Mouse (Mus musculus) megakaryocyte, embryonic 14.5 days (primary cell): ENCODE measurements around the gene Hist2h2be. TPM values are rescaled to one million over a fixed set of nuclear protein-coding genes. Genes with fewer than 3 reads are reported as not detected.
A peak's percentile ranks its signal among the peaks of the same experiment; 100 is the strongest.

Source experiments
- H3K27me3 ChIP-seq: replicated peaks from 2 replicates; pipeline ENCODE3; 2012; ENCODE audit warnings: inconsistent platforms
- H3K36me3 ChIP-seq: replicated peaks from 2 replicates; pipeline ENCODE3; 2012; ENCODE audit warnings: low read length, inconsistent platforms, mixed read lengths
- H3K4me1 ChIP-seq: 2 replicates; pipeline ENCODE4 v1.6.1; 2012; ENCODE audit warnings: inconsistent platforms
- H3K4me3 ChIP-seq: replicated peaks from 2 replicates; pipeline ENCODE3; 2012; ENCODE audit warnings: moderate library complexity, mild to moderate bottlenecking, inconsistent platforms
- H3K9me3 ChIP-seq: 2 replicates; pipeline ENCODE4 v1.6.1; 2012; ENCODE audit warnings: inconsistent platforms
- FLI1 ChIP-seq: IDR thresholded peaks from 2 replicates; pipeline ENCODE4 v1.6.1; 2012; ENCODE audit warnings: low read length, inconsistent platforms, mixed read lengths
- GATA1 ChIP-seq: IDR thresholded peaks from 3 replicates; pipeline ENCODE4 v1.6.1; 2012; ENCODE audit warnings: mixed read lengths, low read length, inconsistent platforms, borderline replicate concordance
- polyA plus RNA-seq: library from polyadenylated mRNA; stranded (reverse); fragments of >175 nt; gene quantifications from 2 replicates; pipeline ENCODE4 v1.2.3, GENCODE M21; 2012; ENCODE audit warnings: low replicate concordance; ENCODE audit not compliant: insufficient read depth

Hist2h2be gene
- polyA plus RNA-seq, 1 experiment: 0.10 TPM

DNA sequence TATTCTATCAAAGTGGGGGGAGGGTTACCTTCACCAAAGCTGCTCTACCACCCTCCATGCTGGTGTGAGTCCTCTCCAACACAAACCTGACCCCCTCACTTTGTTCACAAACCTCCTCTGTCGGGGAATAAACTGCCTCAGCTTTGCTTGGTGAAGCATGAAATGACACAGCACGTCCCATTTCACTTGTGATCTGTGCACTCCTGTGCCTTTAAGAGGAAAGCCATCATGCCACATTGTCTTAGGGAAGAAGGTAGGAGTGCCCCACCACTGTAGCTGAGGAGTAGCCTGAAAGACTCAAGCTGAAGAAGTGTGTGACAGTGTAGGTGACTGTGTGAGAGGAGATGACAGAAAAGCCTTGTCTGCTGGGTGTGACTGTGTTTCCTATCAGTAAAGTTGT lies 4.5 kb downstream of the Hist2h2be start:
- H3K4me3 ChIP-seq: peak overlapping the region; percentile 62

DNA sequence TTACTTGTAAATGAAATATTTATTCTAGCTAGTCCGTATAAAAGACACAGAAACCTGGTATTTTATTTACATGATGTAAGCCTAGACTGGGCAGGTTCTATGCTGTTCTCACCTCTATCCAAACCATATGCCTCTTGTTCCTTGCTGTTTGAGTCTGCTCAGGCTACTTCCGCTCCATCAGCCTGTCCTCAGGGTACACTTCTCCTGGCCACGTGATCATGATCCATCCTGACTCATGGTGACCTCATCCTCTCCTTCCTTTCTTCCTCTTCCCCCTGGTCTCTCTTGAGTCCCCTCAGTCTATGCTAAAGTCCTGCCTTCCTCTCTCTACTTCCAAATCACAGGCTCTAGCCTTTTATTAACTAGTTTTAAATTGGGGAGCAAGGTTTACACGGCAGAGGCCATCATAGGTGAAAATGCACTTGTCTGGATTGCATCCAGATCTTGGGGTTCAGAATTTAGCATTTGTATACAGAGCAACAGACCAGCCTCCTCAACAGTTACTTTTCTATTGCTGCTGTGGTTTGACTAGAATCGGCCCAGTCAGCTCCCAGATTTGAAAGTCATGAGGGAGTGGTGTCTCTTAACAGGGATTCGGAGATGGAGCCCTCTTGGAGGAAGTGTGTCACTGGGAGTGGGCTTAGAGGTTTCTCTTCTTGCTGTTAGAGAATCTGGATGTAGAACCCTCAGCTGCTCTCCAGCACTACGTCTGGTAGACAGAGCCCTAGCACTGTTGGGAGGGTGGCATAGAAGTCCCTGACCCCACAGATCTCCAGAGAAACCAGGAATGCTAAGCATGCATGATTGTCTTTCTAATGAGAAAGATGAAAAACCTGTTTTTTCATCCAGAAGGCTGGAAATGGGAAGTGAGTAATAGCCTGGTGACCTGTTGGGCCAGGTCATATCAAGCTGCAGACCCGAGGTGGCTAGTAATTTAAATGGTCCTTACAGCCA lies 6.1 kb downstream of the Hist2h2be start:
- Histone ChIP-seq H3K4me1 (peaks cover 84% of the 10 kb centered on the region), H3K9me3 (no peaks in the 10 kb centered on the region), H3K4me3 (peak overlapping the region; percentile 77), H3K27me3 (no peaks in the 10 kb centered on the region), H3K36me3 (no peaks in the 10 kb centered on the region)
- no peak for TF ChIP-seq FLI1
- no peak for TF ChIP-seq GATA1

More for the DNA sequence above, 4.5 kb downstream of the Hist2h2be start:
- Histone ChIP-seq H3K9me3 (no peaks in the 10 kb centered on the region), H3K27me3 (no peaks in the 10 kb centered on the region), H3K4me1 (peaks cover 78% of the 10 kb centered on the region), H3K36me3 (no peaks in the 10 kb centered on the region)
- TF ChIP-seq FLI1 (no peak), GATA1 (no peak)

DNA sequence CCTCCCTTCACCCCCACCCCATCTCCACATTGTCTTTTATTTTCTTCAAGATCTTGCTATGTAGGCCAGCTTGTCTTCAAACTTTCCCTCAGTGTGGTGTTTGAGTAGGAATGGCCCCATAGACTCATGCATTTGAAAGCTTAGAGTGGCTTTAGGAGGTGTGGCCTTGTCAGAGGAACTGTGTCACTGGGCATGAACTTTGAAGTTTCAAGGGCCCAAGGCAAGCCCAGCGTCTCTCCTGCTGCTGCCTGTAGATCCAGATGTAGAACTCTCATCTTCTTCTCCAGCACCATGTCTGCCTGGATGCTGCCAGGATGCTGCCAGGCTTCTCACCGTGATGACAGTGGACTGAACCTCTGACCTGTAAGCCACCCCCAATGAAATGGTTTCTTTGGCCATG lies 7.9 kb downstream of the Hist2h2be start:
- Histone ChIP-seq H3K4me3 (no peak overlapping the region), H3K27me3 (no peaks in the 10 kb centered on the region), H3K4me1 (peaks cover 71% of the 10 kb centered on the region), H3K9me3 (no peaks in the 10 kb centered on the region), H3K36me3 (no peaks in the 10 kb centered on the region)
- TF ChIP-seq GATA1: no peak
- TF ChIP-seq FLI1: no peak

DNA sequence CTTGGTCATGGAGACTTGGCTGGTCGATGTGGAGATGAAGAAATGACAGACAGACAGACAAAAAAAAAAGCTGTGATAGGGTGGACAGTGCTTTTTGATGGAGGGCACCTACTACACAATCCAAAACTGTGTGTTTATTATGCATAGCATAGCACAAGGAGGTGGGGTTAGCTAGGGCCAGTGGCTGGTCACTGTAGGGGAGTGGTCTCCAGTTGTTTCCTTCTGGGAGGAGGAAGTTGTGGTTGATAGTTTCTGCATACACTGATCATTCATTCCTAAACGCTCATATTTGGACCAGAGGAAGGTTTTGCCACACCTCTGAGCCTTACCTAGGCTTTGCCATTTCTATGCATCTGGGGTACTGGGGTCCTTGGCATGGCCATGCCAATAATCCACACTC lies 9.5 kb downstream of the Hist2h2be start:
- no peak overlapping the region for H3K4me3 ChIP-seq
- peaks cover 56% of the 10 kb centered on the region for H3K4me1 ChIP-seq
- no peak for TF ChIP-seq GATA1
- TF ChIP-seq FLI1: no peak
- H3K36me3 ChIP-seq: no peaks in the 10 kb centered on the region
- no peaks in the 10 kb centered on the region for H3K9me3 ChIP-seq
- no peaks in the 10 kb centered on the region for H3K27me3 ChIP-seq

DNA sequence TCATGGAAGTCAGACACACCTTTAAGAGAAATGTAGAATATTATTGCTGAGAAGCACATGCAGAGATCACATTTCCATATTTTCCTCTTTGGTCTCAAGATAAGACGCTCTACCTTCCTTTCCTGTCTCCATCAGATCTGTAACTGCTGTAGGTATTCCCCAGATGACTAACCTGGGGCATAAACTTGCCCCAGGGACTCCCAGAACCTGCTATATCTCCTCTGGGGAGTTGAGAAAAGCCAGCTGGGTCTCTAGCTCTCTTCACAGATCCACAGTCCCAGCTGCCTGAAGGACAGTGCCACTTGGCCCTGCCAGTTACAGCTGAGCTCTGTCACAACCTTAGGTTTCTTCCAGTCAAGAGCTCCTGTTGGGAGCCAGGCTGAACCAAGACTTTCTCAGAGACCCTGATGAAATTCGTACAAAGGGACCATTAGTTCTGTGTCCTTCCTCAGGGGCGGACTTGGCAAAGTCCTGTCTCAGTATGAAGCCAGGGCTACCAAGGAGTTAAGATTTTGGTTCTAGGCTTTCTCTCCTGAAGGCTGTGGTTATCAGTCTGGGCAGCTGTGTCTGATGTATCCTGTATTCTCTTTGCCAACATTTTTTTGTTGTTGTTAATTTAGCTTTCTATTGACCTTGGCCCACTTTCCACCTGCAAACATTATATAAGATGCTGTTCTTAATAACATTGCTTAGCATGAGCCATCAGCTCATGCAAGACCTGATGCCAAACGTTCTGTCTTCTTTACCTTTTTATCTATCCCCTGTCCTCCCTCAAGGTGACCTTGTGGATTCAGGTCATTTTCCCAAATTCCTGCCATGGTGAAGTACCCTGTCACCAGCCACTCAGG lies 10.2 kb downstream of the Hist2h2be start:
- H3K4me1 ChIP-seq: peaks cover 55% of the 10 kb centered on the region
- TF ChIP-seq GATA1: no peak
- no peak for TF ChIP-seq FLI1
- H3K9me3 ChIP-seq: no peaks in the 10 kb centered on the region
- no peaks in the 10 kb centered on the region for H3K36me3 ChIP-seq
- no peak overlapping the region for H3K4me3 ChIP-seq
- H3K27me3 ChIP-seq: no peaks in the 10 kb centered on the region

DNA sequence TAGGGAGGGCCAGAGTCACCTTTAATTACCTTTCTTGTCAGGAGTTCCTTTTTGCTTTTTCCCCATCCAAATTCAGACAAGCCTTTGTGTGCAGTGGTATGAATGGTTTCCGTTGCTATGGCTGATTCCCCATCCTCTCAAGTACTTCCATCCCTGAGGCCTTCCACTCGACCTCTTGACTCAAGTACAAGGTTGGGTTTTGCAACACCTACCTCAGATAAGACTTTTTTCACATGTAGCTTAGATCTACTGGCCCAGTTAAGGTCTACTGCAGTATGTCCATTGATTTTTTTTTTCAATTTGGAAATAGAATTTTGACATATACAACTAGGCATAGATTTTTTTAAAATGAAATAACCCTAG lies 10.8 kb downstream of the Hist2h2be start:
- Histone ChIP-seq H3K4me3 (no peak overlapping the region), H3K27me3 (no peaks in the 10 kb centered on the region), H3K4me1 (peaks cover 50% of the 10 kb centered on the region), H3K9me3 (no peaks in the 10 kb centered on the region), H3K36me3 (no peaks in the 10 kb centered on the region)
- TF ChIP-seq GATA1: no peak

DNA sequence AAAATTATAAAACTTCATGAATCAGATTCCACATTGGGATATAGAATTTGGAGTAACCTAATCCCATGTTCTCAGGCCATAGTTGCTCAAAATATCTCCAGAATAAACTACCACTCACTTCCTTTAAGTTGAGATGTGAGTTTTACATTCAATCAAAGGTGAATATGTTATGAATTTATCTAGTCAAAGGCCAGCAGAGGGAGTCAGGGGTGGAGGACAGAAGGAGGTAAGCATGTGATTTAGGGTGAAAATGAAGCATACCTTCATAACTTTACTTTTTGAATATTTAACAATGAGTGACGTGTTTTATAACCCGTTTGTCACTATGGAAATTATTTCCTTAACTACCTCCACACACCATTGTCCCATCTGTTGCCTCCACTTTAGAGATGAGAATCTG lies 14.0 kb downstream of the Hist2h2be start:
- Histone ChIP-seq H3K27me3 (no peaks in the 10 kb centered on the region), H3K4me3 (no peak overlapping the region), H3K36me3 (no peaks in the 10 kb centered on the region), H3K9me3 (no peaks in the 10 kb centered on the region), H3K4me1 (peaks cover 44% of the 10 kb centered on the region)
- TF ChIP-seq GATA1: no peak
- no peak for TF ChIP-seq FLI1

DNA sequence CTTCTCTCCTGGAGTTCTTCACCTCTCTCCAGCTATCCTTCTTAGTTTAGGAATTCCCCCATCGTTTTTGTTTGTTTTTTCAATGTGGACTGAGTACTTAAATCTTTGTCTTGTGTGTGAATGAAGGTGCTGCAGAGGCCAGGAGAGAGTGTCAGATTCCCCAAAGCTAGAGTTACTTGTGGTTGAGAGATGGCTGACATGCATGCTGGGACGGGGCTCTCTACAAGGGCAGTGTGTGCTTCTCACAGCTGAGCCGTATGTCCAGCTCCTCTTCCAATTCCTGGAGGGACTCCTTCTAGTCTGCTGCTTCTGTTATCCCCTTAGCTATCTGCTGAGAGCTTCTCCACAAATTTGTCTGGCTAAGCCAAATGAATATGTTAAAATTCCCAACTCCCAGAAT lies 14.9 kb downstream of the Hist2h2be start:
- TF ChIP-seq FLI1 (no peak), GATA1 (no peak)
- Histone ChIP-seq H3K4me1 (peaks cover 39% of the 10 kb centered on the region), H3K36me3 (no peaks in the 10 kb centered on the region), H3K4me3 (peak overlapping the region; percentile 69), H3K9me3 (no peaks in the 10 kb centered on the region), H3K27me3 (no peaks in the 10 kb centered on the region)

DNA sequence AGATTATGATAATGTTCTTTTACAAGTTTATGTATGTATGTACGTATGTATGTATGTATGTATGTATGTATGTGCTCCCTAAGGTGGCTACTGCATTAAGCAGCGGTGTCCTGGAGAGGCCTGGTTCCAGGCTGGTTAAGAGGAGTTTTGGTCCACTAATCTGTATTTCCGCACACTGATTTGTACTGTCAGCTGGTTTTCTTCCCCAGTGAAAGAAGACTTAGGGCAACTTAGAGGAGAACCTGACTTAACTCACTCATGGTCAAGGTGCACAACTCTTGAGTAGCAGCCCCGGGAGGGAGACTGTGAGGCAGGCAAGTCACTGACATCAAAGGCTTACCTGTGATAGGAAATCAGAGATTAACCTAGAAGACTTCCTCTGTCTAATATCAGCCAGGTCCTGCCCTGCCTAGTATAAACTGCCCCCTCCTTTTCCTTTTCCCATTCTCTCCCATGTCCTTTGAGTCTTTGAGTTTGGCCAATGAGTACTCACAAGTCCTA lies 16.0 kb downstream of the Hist2h2be start:
- Histone ChIP-seq H3K9me3 (no peaks in the 10 kb centered on the region), H3K4me3 (peak overlapping the region; percentile 91), H3K36me3 (peaks cover 2% of the 10 kb centered on the region), H3K4me1 (peaks cover 38% of the 10 kb centered on the region), H3K27me3 (no peaks in the 10 kb centered on the region)
- TF ChIP-seq GATA1: no peak
- no peak for TF ChIP-seq FLI1

DNA sequence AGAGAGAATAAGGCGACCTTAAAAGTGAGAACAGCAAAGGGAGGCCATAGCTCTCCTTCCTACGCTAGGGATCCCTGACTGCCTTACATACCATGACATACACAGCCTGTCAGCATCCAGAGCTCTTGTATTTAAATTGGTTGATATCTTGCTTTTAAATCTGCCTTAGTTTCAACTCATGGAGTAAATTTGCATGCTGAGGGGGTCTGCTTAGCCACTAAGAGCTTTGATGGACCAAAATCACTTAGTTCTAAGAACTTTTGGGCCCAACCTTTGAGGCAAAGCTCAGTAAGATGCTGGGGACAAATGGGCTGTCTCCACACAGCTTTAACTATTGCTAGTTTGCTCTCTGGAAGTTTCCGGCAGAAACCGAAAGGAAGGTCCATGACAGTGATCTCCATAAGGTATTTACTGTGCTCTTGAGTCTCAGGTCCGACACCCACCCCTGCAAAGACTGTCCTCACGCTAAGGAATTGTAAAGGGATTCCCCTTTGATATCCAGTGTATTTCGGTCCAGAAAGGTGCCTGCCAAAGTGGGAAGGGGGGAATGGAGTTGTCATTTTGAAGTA lies 16.5 kb downstream of the Hist2h2be start:
- no peak for TF ChIP-seq FLI1
- TF ChIP-seq GATA1: no peak
- Histone ChIP-seq H3K4me3 (peak overlapping the region; percentile 91), H3K4me1 (peaks cover 42% of the 10 kb centered on the region)

More for the DNA sequence above, 16.5 kb downstream of the Hist2h2be start:
- peaks cover 6% of the 10 kb centered on the region for H3K36me3 ChIP-seq
- no peaks in the 10 kb centered on the region for H3K27me3 ChIP-seq
- H3K9me3 ChIP-seq: no peaks in the 10 kb centered on the region
